Mouse (Mus musculus) CH12.LX (cell line): ENCODE results near the gene Kank3. TPM values are rescaled to one million over a fixed set of nuclear protein-coding genes. Genes with fewer than 3 reads are reported as not detected.

Source experiments
- DNase-seq: peaks from one replicate; pipeline ENCODE4 v3.0.0-alpha.2; 2013; ENCODE audit errors: extremely low read depth
- H3K27ac ChIP-seq: 2 replicates; pipeline ENCODE4 v1.5.1; 2012; ENCODE audit warnings: low read depth, mild to moderate bottlenecking, control low read depth, moderate library complexity; ENCODE audit not compliant: insufficient read depth
- H3K27me3 ChIP-seq: replicated peaks from 2 replicates; pipeline ENCODE3; 2012; ENCODE audit warnings: inconsistent platforms
- H3K36me3 ChIP-seq, 2 experiments: replicated peaks in 1 of 2; 2 replicates each; pipeline versions ENCODE3 to v1.6.1; 2012; ENCODE audit warnings: inconsistent platforms in 1 of 2, low read length in 1 of 2, mild to moderate bottlenecking in 1 of 2, mixed read lengths in 1 of 2, moderate library complexity in 1 of 2; ENCODE audit not compliant: control insufficient read depth in 1 of 2, insufficient read depth in 1 of 2
- H3K4me1 ChIP-seq, 2 experiments: 2 replicates each; pipeline ENCODE4 v1.6.1; 2012; ENCODE audit warnings: inconsistent platforms in 1 of 2, moderate library complexity in 1 of 2; ENCODE audit not compliant: insufficient read depth in 2 of 2, control insufficient read depth in 1 of 2
- H3K4me2 ChIP-seq: 2 replicates; pipeline ENCODE4 v1.6.1; 2012; ENCODE audit warnings: low read depth, mild to moderate bottlenecking, control low read depth; ENCODE audit not compliant: poor library complexity, insufficient read depth, severe bottlenecking
- H3K4me3 ChIP-seq, 3 experiments: fragments of 150-350 bp in 1 of 3; sonication (generic) in 1 of 3; replicated peaks in 1 of 3; 2 replicates each; pipeline versions ENCODE3 to v1.5.1; 2011 to 2012; ENCODE audit warnings: low read depth in 2 of 3, low read length in 2 of 3, mild to moderate bottlenecking in 2 of 3, moderate library complexity in 2 of 3, control low read depth in 1 of 3, improper control_type of control experiment in 1 of 3, inconsistent platforms in 1 of 3, mixed read lengths in 1 of 3; ENCODE audit not compliant: poor library complexity in 1 of 3
- H3K79me2 ChIP-seq: replicated peaks from 2 replicates; pipeline ENCODE4 v1.6.1; 2012; ENCODE audit warnings: mild to moderate bottlenecking, moderate library complexity; ENCODE audit not compliant: control insufficient read depth, poor library complexity, insufficient read depth, severe bottlenecking; ENCODE audit errors: extremely low read depth
- H3K9ac ChIP-seq: 2 replicates; pipeline ENCODE4 v1.6.1; 2012; ENCODE audit warnings: low read depth, mild to moderate bottlenecking, control low read depth, moderate library complexity; ENCODE audit not compliant: insufficient read depth
- H3K9me3 ChIP-seq: replicated peaks from 2 replicates; pipeline ENCODE3; 2012; ENCODE audit warnings: low read length, inconsistent platforms, mixed read lengths
- CHD2 ChIP-seq: IDR thresholded peaks from 2 replicates; pipeline ENCODE4 v1.6.1; 2011; ENCODE audit warnings: low read length, improper control_type of control experiment
- CTCF ChIP-seq, 2 experiments: IDR thresholded peaks in 1 of 2; conservative IDR thresholded peaks in 1 of 2; 2 replicates each; pipeline ENCODE4 v1.5.1; 2011 to 2012; ENCODE audit warnings: low read depth in 2 of 2, low read length in 2 of 2, improper control_type of control experiment in 1 of 2, inconsistent platforms in 1 of 2, mild to moderate bottlenecking in 1 of 2, moderate library complexity in 1 of 2
- ELF1 ChIP-seq: IDR thresholded peaks from 2 replicates; pipeline ENCODE4 v1.6.1; 2014; ENCODE audit warnings: low read depth, mild to moderate bottlenecking, inconsistent platforms, low read length, improper control_type of control experiment
- EP300 ChIP-seq: IDR thresholded peaks from 2 replicates; pipeline ENCODE4 v1.6.1; 2011; ENCODE audit warnings: low read length, improper control_type of control experiment
- ETS1 ChIP-seq: conservative IDR thresholded peaks from 2 replicates; pipeline ENCODE4 v1.6.1; 2012; ENCODE audit warnings: low read depth, mild to moderate bottlenecking, inconsistent platforms, low read length, improper control_type of control experiment, moderate library complexity
- HCFC1 ChIP-seq: IDR thresholded peaks from 2 replicates; pipeline ENCODE4 v1.6.1; 2012; ENCODE audit warnings: low read depth, mild to moderate bottlenecking, inconsistent platforms, low read length, improper control_type of control experiment
- MAX ChIP-seq: IDR thresholded peaks from 2 replicates; pipeline ENCODE4 v1.6.1; 2011; ENCODE audit warnings: low read length, improper control_type of control experiment
- MAZ ChIP-seq: IDR thresholded peaks from 2 replicates; pipeline ENCODE4 v1.6.1; 2012; ENCODE audit warnings: low read depth, mild to moderate bottlenecking, inconsistent platforms, low read length, improper control_type of control experiment, moderate library complexity
- MEF2A ChIP-seq: IDR thresholded peaks from 2 replicates; pipeline ENCODE4 v1.6.1; 2014; ENCODE audit warnings: low read depth, mild to moderate bottlenecking, inconsistent platforms, low read length, improper control_type of control experiment, borderline replicate concordance
- MXI1 ChIP-seq: IDR thresholded peaks from 2 replicates; pipeline ENCODE4 v1.6.1; 2011; ENCODE audit warnings: mild to moderate bottlenecking, low read depth, low read length, improper control_type of control experiment
- MYC ChIP-seq: IDR thresholded peaks from 2 replicates; pipeline ENCODE4 v1.6.1; 2011; ENCODE audit warnings: low read depth, mild to moderate bottlenecking, improper control_type of control experiment, low read length
- POLR2AphosphoS2 ChIP-seq: IDR thresholded peaks from 2 replicates; pipeline ENCODE4 v1.6.1; 2011; ENCODE audit warnings: low read depth, low read length, improper control_type of control experiment
- RAD21 ChIP-seq: IDR thresholded peaks from 2 replicates; pipeline ENCODE4 v1.6.1; 2011; ENCODE audit warnings: low read depth, mild to moderate bottlenecking, low read length, improper control_type of control experiment, moderate library complexity
- RCOR1 ChIP-seq: conservative IDR thresholded peaks from 2 replicates; pipeline ENCODE4 v1.6.1; 2012; ENCODE audit warnings: low read depth, mild to moderate bottlenecking, inconsistent platforms, low read length, improper control_type of control experiment
- SMC3 ChIP-seq: IDR thresholded peaks from 2 replicates; pipeline ENCODE4 v1.6.1; 2011; ENCODE audit warnings: low read depth, low read length, improper control_type of control experiment
- TCF12 ChIP-seq: IDR thresholded peaks from 2 replicates; pipeline ENCODE4 v1.6.1; 2014; ENCODE audit warnings: low read depth, mild to moderate bottlenecking, inconsistent platforms, low read length, improper control_type of control experiment
- UBTF ChIP-seq: IDR thresholded peaks from 2 replicates; pipeline ENCODE4 v1.6.1; 2012; ENCODE audit warnings: low read depth, mild to moderate bottlenecking, inconsistent platforms, low read length, improper control_type of control experiment, moderate library complexity
- USF1 ChIP-seq: IDR thresholded peaks from 2 replicates; pipeline ENCODE4 v1.6.1; 2014; ENCODE audit warnings: low read depth, mild to moderate bottlenecking, inconsistent platforms, low read length, improper control_type of control experiment
- ZC3H11A ChIP-seq: IDR thresholded peaks from 2 replicates; pipeline ENCODE4 v1.6.1; 2012; ENCODE audit warnings: low read depth, mild to moderate bottlenecking, inconsistent platforms, low read length, improper control_type of control experiment
- dilution Hi-C: fragments of 300-500 bp; cut with MboI; formaldehyde crosslinking; loops from 2 replicates; pipeline ENCODE4 v1.14.3; 2020; ENCODE audit warnings: low sequenced_read_pairs; ENCODE audit not compliant: extremely low pct_unique_long_range_greater_than_20kb, extremely low pct_ligation_motif_present
- in situ Hi-C: fragments of 300-500 bp; cut with MboI; formaldehyde crosslinking; loops from 3 replicates; pipeline ENCODE4 v1.14.3; 2019; ENCODE audit warnings: low sequenced_read_pairs, low pct_ligation_motif_present, low pct_unique_long_range_greater_than_20kb, mixed read lengths
- polyA plus RNA-seq: library from polyadenylated mRNA; unstranded; fragments of >175 nt; gene quantifications from 2 replicates; pipeline ENCODE4 v1.2.1, GENCODE M21; 2012; ENCODE audit warnings: low read depth; ENCODE audit not compliant: insufficient read length
- total RNA-seq, 2 experiments: library from RNA; depleted of rRNA; stranded (reverse); fragments of 300-350 nt in 1 of 2; fragments of >200 nt in 1 of 2; gene quantifications; 2 replicates each; pipeline ENCODE4 v1.2.3; 2012 to 2014

Gene Kank3
- total and polyA plus RNA-seq, 3 experiments, result 0.50 to 15.7 (median 1.8) TPM

DNA sequence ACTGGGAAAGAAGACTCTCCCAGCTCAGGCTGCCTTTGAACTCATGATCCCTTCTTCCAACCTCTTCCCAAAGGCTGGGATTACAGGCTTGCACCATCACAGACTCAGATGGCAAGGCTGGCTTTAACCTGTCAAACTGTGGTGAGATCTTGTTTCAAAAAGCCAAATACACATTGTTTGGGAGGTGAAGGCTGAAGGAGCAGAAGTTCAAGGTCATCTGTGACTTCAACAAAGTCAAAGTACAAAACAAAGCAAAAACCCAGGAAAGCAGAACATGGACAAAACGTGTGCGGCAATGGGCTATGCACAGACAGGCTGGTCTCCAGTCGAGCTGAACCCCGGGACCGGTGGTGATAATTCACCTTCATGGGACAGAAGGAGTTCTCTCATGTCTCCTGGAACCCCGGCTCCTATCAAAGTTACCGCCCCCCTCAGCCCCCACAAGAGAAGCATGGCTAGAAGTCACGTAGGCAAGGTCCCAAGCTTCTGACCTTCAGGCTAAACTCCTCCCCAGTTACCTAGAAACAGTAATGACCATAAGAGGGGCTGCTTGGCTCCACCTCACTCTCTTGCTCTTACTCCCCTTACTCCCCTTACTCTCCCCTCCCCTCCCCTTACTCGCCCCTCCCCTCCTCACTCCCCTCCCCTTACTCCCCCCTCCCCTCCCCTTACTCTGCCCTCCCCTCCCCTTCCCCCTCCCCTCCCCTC lies 3.0 kb upstream of the Kank3 start:
- Histone ChIP-seq H3K4me1 (peaks cover 8 to 11% of the 10 kb centered on the region in 2 experiments), H3K36me3 (no peaks in the 10 kb centered on the region), H3K4me3 (no peak overlapping the region), H3K4me2 (no peak overlapping the region), H3K9me3 (no peaks in the 10 kb centered on the region), H3K79me2 (no peaks in the 10 kb centered on the region), H3K27ac (no peak overlapping the region), H3K27me3 (peaks cover 7% of the 10 kb centered on the region)
- dilution Hi-C loops, result no loop called here
- in situ Hi-C loops, result loop anchor here (10.0 kb wide), 1 partner anchor 363 kb away; no protein-coding TSS in a partner anchor
- no peak for DNase-seq
- no peak for TF ChIP-seq RAD21
- no peak for TF ChIP-seq MEF2A
- no peak for TF ChIP-seq SMC3
- TF ChIP-seq RCOR1, result no peak
- no peak for TF ChIP-seq CHD2
- no peak for TF ChIP-seq ZC3H11A
- no peak for TF ChIP-seq ETS1
- TF ChIP-seq MYC, result no peak
- no peak for TF ChIP-seq MXI1
- TF ChIP-seq HCFC1, result no peak
- no peak for TF ChIP-seq TCF12
- no peak for TF ChIP-seq UBTF
- TF ChIP-seq, all 38 proteins: peak for 0
- H3K9ac ChIP-seq, result no peak overlapping the region

DNA sequence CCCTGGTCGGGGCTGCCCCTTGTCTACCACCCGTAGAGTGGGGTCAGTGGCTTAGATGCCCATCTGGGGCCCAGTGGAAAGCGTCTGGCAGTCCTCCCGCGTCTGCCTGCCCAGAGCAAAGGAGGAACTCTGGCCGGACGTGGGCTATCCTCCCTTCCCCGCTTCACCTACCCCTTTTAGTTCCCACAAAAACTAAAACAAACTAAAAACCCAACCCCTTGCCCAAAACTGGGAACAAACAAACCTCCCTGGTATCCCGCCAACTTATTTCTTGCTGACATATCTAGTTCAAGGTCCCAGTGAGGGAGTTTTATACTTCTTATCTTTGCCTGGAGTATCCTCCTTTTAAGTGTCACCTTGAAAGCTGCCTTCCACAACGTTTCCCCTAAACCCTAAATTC lies 2.1 kb upstream of the Kank3 start:
- peaks cover 7% of the 10 kb centered on the region for H3K27me3 ChIP-seq
- H3K4me2 ChIP-seq, result no peak overlapping the region
- no peaks in the 10 kb centered on the region for H3K36me3 ChIP-seq
- H3K27ac ChIP-seq, result no peak overlapping the region
- no peaks in the 10 kb centered on the region for H3K9me3 ChIP-seq
- no peak overlapping the region for H3K9ac ChIP-seq
- dilution Hi-C loops, result no loop called here
- TF ChIP-seq POLR2AphosphoS2 (no peak), MAX (no peak), MAZ (no peak), USF1 (no peak), EP300 (no peak), ELF1 (no peak), CTCF (conservative IDR thresholded peaks at IDR 0.05 in 1 of 2, IDR thresholded peaks at IDR 0.05 in 1 of 2; ENCODE audit: low read depth in 2 of 2, low read length in 2 of 2) (no peak), RAD21 (no peak), MXI1 (no peak), MEF2A (no peak), ETS1 (no peak), MYC (no peak)
- no peaks in the 10 kb centered on the region for H3K79me2 ChIP-seq
- H3K4me1 ChIP-seq, result peaks cover 15 to 20% of the 10 kb centered on the region in 2 experiments
- in situ Hi-C loops, result loop anchor here (10.0 kb wide), 1 partner anchor 363 kb away; no protein-coding TSS in a partner anchor
- H3K4me3 ChIP-seq, result no peak overlapping the region
- DNase-seq, result no peak
